Mouse (Mus musculus): ENCODE measurements around the gene Depdc7. TPM values are rescaled to one million over a fixed set of nuclear protein-coding genes. Genes with fewer than 3 reads are reported as not detected.

Gene Depdc7
- polyA plus RNA-seq, 1 experiment from 2014 or later = 3.3 TPM

DNA sequence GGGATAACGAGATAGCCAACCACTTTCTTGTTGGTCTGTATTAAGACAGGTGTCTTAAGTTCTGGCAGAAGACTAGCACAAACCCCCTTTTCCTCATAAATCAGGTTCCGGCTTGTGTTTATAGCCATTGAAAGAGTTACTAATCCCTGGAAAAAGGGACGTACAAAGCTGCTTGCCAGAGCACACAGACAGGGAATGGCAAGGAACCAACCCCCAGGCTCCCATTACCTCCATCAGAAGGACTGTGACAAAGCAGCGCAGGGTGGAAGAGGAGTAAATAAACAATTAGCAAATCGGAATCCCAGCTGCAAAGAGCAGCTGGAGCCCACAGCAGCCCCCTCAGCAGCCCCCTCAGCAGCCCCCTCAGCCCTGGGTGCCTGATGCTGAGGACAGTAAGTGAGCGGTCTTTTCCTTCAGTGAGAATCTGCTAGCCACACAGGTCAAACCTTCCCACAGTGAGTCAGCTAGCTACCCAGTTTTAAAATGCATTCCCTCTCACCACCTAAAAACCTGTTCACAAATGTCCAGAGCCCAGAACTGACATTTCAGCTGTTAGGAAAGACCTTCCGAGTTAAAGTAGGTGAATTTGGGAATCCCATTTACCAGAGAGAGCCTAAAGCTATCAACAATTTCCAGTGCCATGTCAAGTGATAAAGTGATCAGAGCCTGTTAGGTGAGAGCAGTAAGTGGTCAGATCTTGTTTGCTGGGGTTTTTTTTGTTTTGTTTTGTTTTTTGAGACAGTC is 1.5 kb downstream of the Depdc7 start:
- Histone ChIP-seq H3K9ac (no peak overlapping the region), H3K27me3 (replicated peaks) (peaks cover 14% of the 10 kb centered on the region; the same call in 1 of the 2 replicates), H3K4me3 (no peak overlapping the region), H3K36me3 (no peaks in the 10 kb centered on the region), H3K27ac (replicated peaks) (no peak overlapping the region), H3K4me2 (0 out of 2 replicates have a peak overlapping the region, but pooled peaks have one; percentile 94), H3K9me3 (no peaks in the 10 kb centered on the region), H3K4me1 (peaks cover 17% of the 10 kb centered on the region)
- ATAC-seq (ENCODE audit: extremely low read depth, insufficient number of reproducible peaks, low FRiP score, low TSS enrichment) = no peak
- WGBS = 55% methylated on average over 7 of the region's 7 CpGs

DNA sequence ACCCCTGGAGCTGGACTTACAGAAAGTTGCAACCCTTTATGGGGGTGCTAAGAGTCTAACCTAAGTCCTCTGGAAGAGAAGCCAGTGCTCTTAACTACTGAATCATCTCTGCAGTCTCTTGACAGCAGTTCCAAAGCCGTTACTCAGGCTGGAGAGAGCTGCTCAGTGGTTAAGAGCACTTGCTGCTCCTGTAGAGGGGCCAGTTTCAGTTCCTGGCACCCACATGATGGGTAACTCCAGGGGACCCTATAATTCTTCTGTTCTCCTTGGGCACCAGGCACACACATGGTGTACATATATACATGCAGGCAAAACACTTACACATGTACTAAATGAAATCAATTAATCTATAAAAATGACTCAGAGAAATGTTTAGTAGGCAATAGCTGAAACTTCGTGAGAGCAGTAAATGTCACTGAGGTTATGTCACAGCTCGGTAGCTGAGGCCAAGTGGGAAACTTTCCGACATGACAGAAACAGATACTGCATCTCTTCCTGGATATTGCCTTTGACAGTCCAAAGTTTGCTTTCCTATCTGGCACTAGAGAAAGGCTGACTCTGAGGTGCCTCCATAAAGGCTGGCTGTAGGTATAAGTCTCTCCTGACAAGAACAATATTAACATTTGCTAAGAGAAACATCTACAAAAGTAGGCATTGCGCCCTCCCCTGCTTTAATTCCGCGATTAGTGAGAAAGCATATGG is 2.3 kb downstream of the Depdc7 start:
- H3K4me3 ChIP-seq = no peak overlapping the region
- no peaks in the 10 kb centered on the region for H3K9me3 ChIP-seq
- no peak for ATAC-seq (ENCODE audit: extremely low read depth, insufficient number of reproducible peaks, low FRiP score, low TSS enrichment)
- no peak overlapping the region for H3K27ac ChIP-seq (replicated peaks)
- peaks cover 14% of the 10 kb centered on the region; the same call in 1 of the 2 replicates for H3K27me3 ChIP-seq (replicated peaks)
- no peaks in the 10 kb centered on the region for H3K36me3 ChIP-seq
- WGBS = 64% methylated on average over 7 of the region's 7 CpGs
- peaks cover 17% of the 10 kb centered on the region for H3K4me1 ChIP-seq
- no peak overlapping the region for H3K9ac ChIP-seq
- H3K4me2 ChIP-seq = no peak overlapping the region

DNA sequence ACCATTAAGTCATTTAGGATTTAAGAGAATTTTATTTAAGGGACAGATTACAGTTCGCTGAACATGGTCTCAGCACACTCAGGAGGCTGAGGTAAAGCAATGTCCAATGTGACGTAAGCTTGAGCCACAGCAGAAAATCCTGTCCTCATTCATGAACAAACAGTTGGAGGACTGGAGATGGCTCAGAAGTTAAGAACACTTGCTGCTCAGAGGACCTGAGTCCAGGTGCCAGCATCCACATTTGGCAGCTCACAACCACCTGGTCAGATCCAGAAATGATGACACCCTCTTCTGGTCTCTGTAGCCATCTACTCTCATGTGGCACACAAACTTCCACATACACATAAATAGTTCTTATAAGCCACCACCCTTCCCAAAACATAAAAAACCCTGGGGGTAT is 3.0 kb downstream of the Depdc7 start:
- ATAC-seq (ENCODE audit: extremely low read depth, insufficient number of reproducible peaks, low FRiP score, low TSS enrichment) = no peak
- no peak overlapping the region for H3K4me2 ChIP-seq
- peaks cover 14% of the 10 kb centered on the region; the same call in 1 of the 2 replicates for H3K27me3 ChIP-seq (replicated peaks)
- H3K27ac ChIP-seq (replicated peaks) = no peak overlapping the region
- WGBS = 83% methylated on average over 2 of the region's 2 CpGs
- H3K36me3 ChIP-seq = no peaks in the 10 kb centered on the region
- no peak overlapping the region for H3K4me3 ChIP-seq
- H3K4me1 ChIP-seq = peaks cover 17% of the 10 kb centered on the region
- H3K9me3 ChIP-seq = no peaks in the 10 kb centered on the region
- no peak overlapping the region for H3K9ac ChIP-seq

DNA sequence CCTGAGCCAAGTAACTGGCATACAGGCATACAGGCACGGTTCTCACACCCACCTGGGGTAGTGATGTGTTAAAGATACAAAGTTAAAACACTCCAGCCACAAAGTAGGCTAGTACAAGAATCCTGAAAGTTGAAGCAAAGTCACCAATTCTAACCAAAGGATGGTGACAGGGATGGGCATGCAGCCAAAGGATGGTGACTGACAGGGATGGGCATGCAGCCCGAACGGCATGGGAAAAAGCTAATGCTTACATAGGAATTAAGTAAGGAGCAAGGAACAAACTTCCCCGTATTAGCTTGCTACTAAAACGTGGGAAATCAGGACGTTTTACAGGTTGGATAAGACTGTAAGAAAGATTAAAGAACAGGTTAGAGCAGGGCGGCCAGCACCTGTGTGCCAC is 6.4 kb downstream of the Depdc7 start:
- ATAC-seq (ENCODE audit: extremely low read depth, insufficient number of reproducible peaks, low FRiP score, low TSS enrichment) = no peak
- Histone ChIP-seq H3K27ac (replicated peaks) (no peak overlapping the region), H3K9me3 (no peaks in the 10 kb centered on the region), H3K36me3 (no peaks in the 10 kb centered on the region), H3K4me3 (no peak overlapping the region), H3K27me3 (replicated peaks) (peaks cover 5% of the 10 kb centered on the region; the same call in 1 of the 2 replicates), H3K4me2 (no peak overlapping the region), H3K4me1 (0 out of 2 replicates have a peak, but pooled peaks cover 4% of the 10 kb centered on the region), H3K9ac (no peak overlapping the region)
- WGBS = 66% methylated on average over 7 of the region's 7 CpGs

DNA sequence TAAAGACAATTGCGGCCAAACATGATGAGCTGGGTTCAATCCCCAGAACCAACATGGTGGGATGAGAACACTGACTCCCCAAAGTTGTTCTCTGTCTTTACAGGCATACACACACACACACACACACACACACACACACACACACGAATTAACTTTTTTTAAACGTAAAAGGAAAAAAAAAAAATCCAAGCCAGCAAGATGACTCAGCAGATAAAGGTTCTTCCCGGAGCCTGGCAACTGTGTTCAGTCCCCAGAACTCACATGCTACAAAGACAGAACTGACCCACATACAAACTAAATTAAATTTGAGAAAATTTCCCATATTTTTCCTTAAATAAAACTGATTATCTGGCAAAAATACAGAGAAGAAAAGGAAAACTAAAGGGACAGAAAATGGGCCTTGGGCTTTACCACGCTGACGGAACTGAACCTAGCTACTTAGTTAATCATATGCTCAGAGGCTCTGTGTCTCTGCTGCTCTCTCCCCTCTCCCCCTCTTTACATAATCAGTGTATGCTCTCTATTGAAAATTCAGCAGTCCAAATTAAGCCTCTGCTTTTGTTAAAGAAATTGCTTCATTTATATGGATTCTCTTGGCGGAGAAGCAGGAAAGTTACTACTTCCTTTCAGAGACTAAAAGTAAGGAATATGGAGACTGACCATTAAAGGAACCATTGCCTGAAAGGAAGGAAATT is 10.0 kb downstream of the Depdc7 start:
- H3K4me1 ChIP-seq = no peaks in the 10 kb centered on the region
- no peak overlapping the region for H3K4me2 ChIP-seq
- no peak overlapping the region for H3K4me3 ChIP-seq
- H3K36me3 ChIP-seq = no peaks in the 10 kb centered on the region
- H3K27me3 ChIP-seq (replicated peaks) = no peaks in the 10 kb centered on the region
- no peak overlapping the region for H3K9ac ChIP-seq
- no peaks in the 10 kb centered on the region for H3K9me3 ChIP-seq
- WGBS = 77% methylated on average over 7 of the region's 7 CpGs
- H3K27ac ChIP-seq (replicated peaks) = no peak overlapping the region
- ATAC-seq (ENCODE audit: extremely low read depth, insufficient number of reproducible peaks, low FRiP score, low TSS enrichment) = no peak

DNA sequence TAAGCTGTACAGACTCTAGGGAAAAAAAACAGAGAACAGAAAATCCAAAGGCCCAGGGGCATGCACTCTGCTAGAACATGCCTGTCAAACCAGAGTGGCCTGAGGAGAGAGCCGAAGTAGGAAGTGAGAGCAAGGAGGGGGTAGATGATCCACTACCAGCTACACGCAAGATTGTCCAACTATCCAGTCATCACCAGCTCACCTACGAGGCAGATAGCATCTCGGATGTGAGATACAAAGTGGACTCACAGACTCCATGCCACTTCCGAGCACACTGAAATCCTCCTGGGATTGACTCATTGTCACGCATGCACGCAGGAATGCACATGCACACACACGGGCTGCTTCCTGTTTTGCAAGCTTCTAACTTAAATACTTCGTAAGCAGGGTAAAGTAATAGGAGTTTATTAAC is 10.6 kb downstream of the Depdc7 start:
- Histone ChIP-seq H3K9me3 (no peaks in the 10 kb centered on the region), H3K9ac (no peak overlapping the region), H3K4me3 (no peak overlapping the region), H3K27ac (replicated peaks) (no peak overlapping the region), H3K4me1 (no peaks in the 10 kb centered on the region), H3K4me2 (no peak overlapping the region), H3K27me3 (replicated peaks) (no peaks in the 10 kb centered on the region), H3K36me3 (no peaks in the 10 kb centered on the region; the same call in 1 of the 2 replicates)
- 75% methylated on average over 9 of the region's 9 CpGs for WGBS
- ATAC-seq (ENCODE audit: extremely low read depth, insufficient number of reproducible peaks, low FRiP score, low TSS enrichment) = no peak

DNA sequence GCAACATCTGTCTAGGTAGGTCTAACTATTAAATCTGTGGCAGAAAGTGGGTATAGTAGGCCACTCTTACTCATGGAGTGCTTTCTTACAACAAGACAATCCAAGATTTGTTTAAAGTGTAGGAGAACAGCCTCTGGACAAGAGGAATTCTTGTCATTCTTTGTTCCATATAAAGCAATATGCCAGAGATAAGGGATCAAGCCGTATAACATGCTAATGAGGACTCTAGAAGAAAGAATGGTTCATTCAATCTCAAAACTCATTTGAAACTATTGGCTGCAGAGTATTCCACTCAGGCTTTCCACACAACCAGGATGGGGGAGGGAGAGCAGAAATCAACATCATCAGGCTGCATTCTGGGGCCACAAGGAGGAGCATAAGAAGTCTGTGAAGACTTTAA is 15.3 kb downstream of the Depdc7 start:
- Histone ChIP-seq H3K36me3 (peaks cover 4% of the 10 kb centered on the region; the same call in 1 of the 2 replicates), H3K9me3 (no peaks in the 10 kb centered on the region), H3K27ac (replicated peaks) (no peak overlapping the region), H3K4me2 (no peak overlapping the region), H3K4me1 (no peaks in the 10 kb centered on the region), H3K9ac (no peak overlapping the region), H3K27me3 (replicated peaks) (no peaks in the 10 kb centered on the region), H3K4me3 (no peak overlapping the region)
- no peak for ATAC-seq (ENCODE audit: extremely low read depth, insufficient number of reproducible peaks, low FRiP score, low TSS enrichment)
- 46% methylated on average over 1 of the region's 1 CpGs for WGBS

DNA sequence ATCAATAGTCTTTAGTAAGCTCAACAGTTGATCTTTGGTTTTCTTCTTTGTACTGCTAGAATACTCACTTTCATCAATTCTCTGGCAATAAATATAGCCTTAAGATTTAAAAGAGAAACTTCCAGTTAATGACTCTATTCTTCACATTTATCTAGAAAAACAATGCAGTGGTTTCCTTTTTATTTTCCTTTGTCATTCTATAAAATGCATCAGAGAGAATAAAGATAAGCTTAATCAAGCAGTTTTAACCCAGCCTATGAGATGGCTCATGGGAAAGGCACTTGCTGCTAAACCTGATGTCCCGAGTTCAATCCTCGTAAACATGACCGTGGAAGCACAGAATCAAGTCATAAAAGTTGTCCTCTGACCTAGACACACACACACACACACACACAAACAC is 20.7 kb downstream of the Depdc7 start:
- H3K9ac ChIP-seq = no peak overlapping the region
- no peak overlapping the region for H3K4me3 ChIP-seq
- no peak overlapping the region for H3K4me2 ChIP-seq
- H3K27ac ChIP-seq (replicated peaks) = no peak overlapping the region
- no peaks in the 10 kb centered on the region for H3K27me3 ChIP-seq (replicated peaks)
- no peak for ATAC-seq (ENCODE audit: extremely low read depth, insufficient number of reproducible peaks, low FRiP score, low TSS enrichment)
- H3K9me3 ChIP-seq = no peaks in the 10 kb centered on the region
- H3K4me1 ChIP-seq = no peaks in the 10 kb centered on the region
- H3K36me3 ChIP-seq = peaks cover 4% of the 10 kb centered on the region; the same call in 1 of the 2 replicates
- 83% methylated on average over 3 of the region's 3 CpGs for WGBS

DNA sequence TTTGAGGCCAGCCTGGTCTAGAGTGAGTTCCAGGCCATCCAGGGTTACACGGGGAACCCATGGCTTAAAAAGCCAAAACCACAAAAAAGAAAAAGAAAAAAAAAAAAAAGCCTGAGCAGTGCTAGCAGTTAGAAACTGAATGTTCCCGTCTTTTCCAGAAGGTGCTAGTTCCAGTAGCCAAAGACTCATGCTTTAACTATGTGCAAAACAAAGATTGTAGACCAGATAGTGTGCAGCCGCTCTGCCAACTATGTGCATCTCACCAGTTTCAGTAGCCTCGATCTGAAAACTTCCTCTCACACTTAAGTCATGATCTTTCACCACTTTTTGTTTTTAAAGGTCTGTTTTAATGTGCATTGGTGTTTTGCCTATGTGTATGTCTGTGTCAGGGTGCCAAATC is 24.9 kb downstream of the Depdc7 start:
- Histone ChIP-seq H3K4me3 (no peak overlapping the region), H3K27ac (replicated peaks) (no peak overlapping the region), H3K9ac (no peak overlapping the region), H3K9me3 (no peaks in the 10 kb centered on the region), H3K4me1 (peaks cover 1% of the 10 kb centered on the region; the same call in 1 of the 2 replicates), H3K4me2 (no peak overlapping the region), H3K27me3 (replicated peaks) (peaks cover 5% of the 10 kb centered on the region; the same call in 1 of the 2 replicates), H3K36me3 (no peaks in the 10 kb centered on the region)
- 67% methylated on average over 4 of the region's 4 CpGs for WGBS
- no peak for ATAC-seq (ENCODE audit: extremely low read depth, insufficient number of reproducible peaks, low FRiP score, low TSS enrichment)

DNA sequence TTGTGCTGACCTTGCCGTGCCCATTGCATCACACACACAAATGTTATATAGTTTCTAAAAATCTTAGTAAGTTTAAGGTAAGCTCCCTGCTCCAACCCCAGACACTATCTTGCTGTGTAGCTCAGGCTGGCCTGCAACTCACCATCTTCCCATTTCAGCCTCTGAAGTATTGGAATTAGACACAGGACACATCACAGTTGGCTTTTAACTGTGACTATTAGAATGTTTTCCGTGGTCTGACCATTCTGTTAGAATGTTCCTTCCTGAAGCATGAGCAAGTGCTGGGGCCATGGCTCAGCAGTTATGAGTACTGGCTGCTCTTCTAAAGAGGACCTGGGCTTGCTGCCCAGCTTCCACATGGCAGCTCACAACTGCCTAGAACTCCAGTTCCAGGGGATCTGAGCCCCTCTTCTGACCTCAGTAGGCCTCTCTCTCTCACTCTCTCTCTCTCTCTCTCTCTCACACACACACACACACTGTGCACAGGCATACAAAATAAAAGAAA is 25.4 kb downstream of the Depdc7 start:
- no peak overlapping the region for H3K4me2 ChIP-seq
- no peak overlapping the region for H3K27ac ChIP-seq (replicated peaks)
- H3K27me3 ChIP-seq (replicated peaks) = peaks cover 5% of the 10 kb centered on the region; the same call in 1 of the 2 replicates
- no peaks in the 10 kb centered on the region for H3K36me3 ChIP-seq
- no peaks in the 10 kb centered on the region for H3K9me3 ChIP-seq
- WGBS = 83% methylated on average over 2 of the region's 2 CpGs
- H3K4me3 ChIP-seq = no peak overlapping the region
- H3K4me1 ChIP-seq = peaks cover 5% of the 10 kb centered on the region; the same call in 1 of the 2 replicates
- H3K9ac ChIP-seq = no peak overlapping the region
- ATAC-seq (ENCODE audit: extremely low read depth, insufficient number of reproducible peaks, low FRiP score, low TSS enrichment) = no peak

DNA sequence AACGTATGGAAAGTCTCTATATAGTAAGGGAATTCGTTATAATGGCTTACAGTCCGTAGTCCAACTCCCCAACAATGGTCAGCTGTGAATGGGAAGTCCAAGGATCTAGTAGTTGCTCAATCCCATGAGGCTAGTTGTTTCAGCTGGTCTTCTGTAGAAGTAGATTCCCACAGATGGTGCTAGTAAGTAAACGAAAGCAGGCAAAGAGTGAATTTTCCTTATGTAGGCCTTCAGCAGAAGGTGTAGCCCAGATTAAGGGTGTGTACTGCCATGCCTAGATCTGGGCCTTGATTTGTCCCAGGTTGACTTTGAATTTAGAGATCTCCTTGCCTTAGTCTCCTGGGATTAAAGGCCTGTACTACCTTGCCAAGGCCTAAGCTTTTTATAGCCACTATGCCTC is 26.4 kb downstream of the Depdc7 start, which contains the start of gene Pin1rt1:
TSS of gene Pin1rt1 (minus strand) at position 101 of the 400 bp plus-strand sequence.
- H3K9me3 ChIP-seq = no peaks in the 10 kb centered on the region
- 79% methylated on average over 4 of the region's 4 CpGs for WGBS
- peaks cover 5% of the 10 kb centered on the region; the same call in 1 of the 2 replicates for H3K27me3 ChIP-seq (replicated peaks)
- no peaks in the 10 kb centered on the region for H3K36me3 ChIP-seq
- H3K4me3 ChIP-seq = no peak within 1 kb of the TSS
- H3K4me1 ChIP-seq = peaks cover 7% of the 10 kb centered on the region
- no peak within 1 kb of the TSS for H3K27ac ChIP-seq (replicated peaks)
- ATAC-seq (ENCODE audit: extremely low read depth, insufficient number of reproducible peaks, low FRiP score, low TSS enrichment) = no peak
- no peak within 1 kb of the TSS for H3K4me2 ChIP-seq
- H3K9ac ChIP-seq = no peak within 1 kb of the TSS
